Mouse (Mus musculus): ENCODE results near the gene Adrb1. TPM values are rescaled to one million over a fixed set of nuclear protein-coding genes. Genes with fewer than 3 reads are reported as not detected.

Gene Adrb1
- total RNA-seq, 1 experiment from 2014 or later = 6.4 TPM

Other genes with a start within 250 kb of the Adrb1 start
- 11.4 and 17.5 TPM in 2 replicates for gene Dclre1a, start 174.0 kb upstream of the Adrb1 start, total RNA-seq (2021)
- 17.7 and 22.3 TPM in 2 replicates for gene Nhlrc2, start 173.9 kb upstream of the Adrb1 start, total RNA-seq (2021)
- gene Ccdc186, start 100.0 kb downstream of the Adrb1 start, total RNA-seq (2021) = 21.0 and 25.7 TPM in 2 replicates
- gene Tdrd1, start 104.0 kb downstream of the Adrb1 start, total RNA-seq (2021) = not detected in 2 replicates
- not detected in 2 replicates for gene Vwa2, start 152.1 kb downstream of the Adrb1 start, total RNA-seq (2021)

Data from adrenal gland, postnatal 14 days (tissue).